Mouse (Mus musculus) myocyte (in vitro differentiated cells): ENCODE results near the gene Grid2. TPM values are rescaled to one million over a fixed set of nuclear protein-coding genes. Genes with fewer than 3 reads are reported as not detected.

Experiments used
- H3K27me3 ChIP-seq: one replicate; pipeline ENCODE4 v1.6.1; 2011; ENCODE audit not compliant: control insufficient read depth, insufficient read depth, insufficient read length
- H3K36me3 ChIP-seq: one replicate; pipeline ENCODE4 v1.6.1; 2011; ENCODE audit not compliant: control insufficient read depth, insufficient read depth
- H3K4me2 ChIP-seq: one replicate; pipeline ENCODE4 v1.6.1; 2011; ENCODE audit warnings: low read depth, control low read depth
- H3K4me3 ChIP-seq: one replicate; pipeline ENCODE4 v1.5.1; 2011; ENCODE audit warnings: mild to moderate bottlenecking, control low read depth, moderate library complexity
- H3K79me2 ChIP-seq: one replicate; pipeline ENCODE4 v1.6.1; 2011; ENCODE audit not compliant: control insufficient read depth, insufficient read depth
- H3ac ChIP-seq: one replicate; pipeline ENCODE4 v1.6.1; 2011; ENCODE audit not compliant: control insufficient read depth, insufficient read length
- CEBPB ChIP-seq: IDR thresholded peaks from 2 replicates; pipeline ENCODE4 v1.6.1; 2011; ENCODE audit warnings: mild to moderate bottlenecking, moderate library complexity; ENCODE audit not compliant: poor library complexity, insufficient read depth, severe bottlenecking
- E2F4 ChIP-seq: IDR thresholded peaks from one replicate; pipeline ENCODE4 v1.6.1; 2011; ENCODE audit warnings: mild to moderate bottlenecking, control low read depth, moderate library complexity; ENCODE audit not compliant: insufficient read depth
- MAX ChIP-seq: IDR thresholded peaks from one replicate; pipeline ENCODE4 v1.6.1; 2011; ENCODE audit warnings: low read depth, mild to moderate bottlenecking, control low read depth
- MYOD1 ChIP-seq, 3 experiments: IDR thresholded peaks; one replicate each; pipeline ENCODE4 v1.6.1; 2011; ENCODE audit warnings: control low read depth in 2 of 3, low read depth in 2 of 3, mild to moderate bottlenecking in 2 of 3, moderate library complexity in 1 of 3; ENCODE audit not compliant: insufficient read length in 2 of 3, control insufficient read depth in 1 of 3
- MYOG ChIP-seq, 3 experiments: IDR thresholded peaks; one replicate each; pipeline ENCODE4 v1.6.1; 2011; ENCODE audit warnings: control low read depth in 2 of 3, low read depth in 2 of 3, mild to moderate bottlenecking in 2 of 3; ENCODE audit not compliant: insufficient read length in 2 of 3, control insufficient read depth in 1 of 3, insufficient read depth in 1 of 3
- POLR2A ChIP-seq: IDR thresholded peaks from one replicate; pipeline ENCODE4 v1.6.1; 2011; ENCODE audit warnings: low read depth, mild to moderate bottlenecking, control low read depth, moderate library complexity; ENCODE audit not compliant: insufficient read length
- POLR2AphosphoS2 ChIP-seq: IDR thresholded peaks from one replicate; pipeline ENCODE4 v1.6.1; 2011; ENCODE audit warnings: low read depth, control low read depth; ENCODE audit not compliant: insufficient read length
- REST ChIP-seq: IDR thresholded peaks from one replicate; pipeline ENCODE4 v1.6.1; 2011; ENCODE audit warnings: mild to moderate bottlenecking, control low read depth, moderate library complexity; ENCODE audit not compliant: insufficient read depth, insufficient read length
- SRF ChIP-seq: IDR thresholded peaks from one replicate; pipeline ENCODE4 v1.6.1; 2011; ENCODE audit warnings: low read depth; ENCODE audit not compliant: control insufficient read depth, insufficient read length
- TCF12 ChIP-seq: IDR thresholded peaks from one replicate; pipeline ENCODE4 v1.6.1; 2011; ENCODE audit warnings: mild to moderate bottlenecking, control low read depth; ENCODE audit not compliant: poor library complexity, insufficient read depth, severe bottlenecking
- TCF3 ChIP-seq: IDR thresholded peaks from one replicate; pipeline ENCODE4 v1.6.1; 2011; ENCODE audit warnings: low read depth, control low read depth; ENCODE audit not compliant: insufficient read length
- USF1 ChIP-seq: IDR thresholded peaks from one replicate; pipeline ENCODE4 v1.6.1; 2011; ENCODE audit warnings: low read depth, mild to moderate bottlenecking, control low read depth, moderate library complexity
- polyA plus RNA-seq: library from polyadenylated mRNA; unstranded; fragments of >200 nt; fragmentation: generic; extraction: Trizol; gene quantifications from one replicate; pipeline ENCODE4 v1.2.1, GENCODE M21; 2012; ENCODE audit warnings: missing spikeins

Grid2 gene
- polyA plus RNA-seq, 1 experiment, result not detected

DNA sequence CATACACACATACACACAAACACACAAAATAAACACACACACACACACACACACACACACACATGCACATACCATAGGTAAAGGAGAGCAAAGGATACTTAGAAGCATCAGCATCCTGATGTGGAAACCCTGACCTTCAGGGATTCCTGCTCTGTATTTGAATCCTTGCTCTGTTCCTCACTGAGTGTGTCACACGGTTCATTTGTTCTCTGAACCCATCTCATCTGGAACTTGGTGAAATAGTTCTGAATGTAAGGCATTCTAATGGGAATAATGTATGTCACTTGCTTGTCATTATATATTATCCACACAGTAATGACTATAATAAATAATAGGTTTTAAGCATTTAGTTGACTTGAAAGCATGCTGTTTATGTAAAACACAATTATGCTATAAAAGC is 1173.2 kb downstream of the Grid2 start:
- no peaks in the 10 kb centered on the region for H3K27me3 ChIP-seq

DNA sequence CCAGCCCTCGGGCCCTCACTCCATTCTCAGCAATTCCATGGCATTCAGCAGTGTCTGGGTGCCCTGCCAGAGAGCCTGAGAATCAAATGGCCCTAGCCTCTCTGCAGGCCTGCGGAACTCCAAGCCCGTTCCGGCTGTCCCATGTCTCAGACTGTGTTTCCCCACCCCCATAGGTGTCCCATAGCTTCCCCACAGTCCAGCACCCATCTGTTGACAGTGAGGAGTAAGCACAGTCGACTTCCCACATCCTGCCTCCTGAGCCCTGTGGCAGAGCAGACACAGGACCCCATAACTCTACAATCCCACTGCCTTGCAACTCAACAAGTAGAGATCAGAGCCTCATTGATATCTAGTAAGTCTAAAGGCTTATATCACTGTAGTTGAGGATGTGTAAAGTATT is 1192.5 kb downstream of the Grid2 start:
- H3K4me2 ChIP-seq, result no peak overlapping the region
- H3K36me3 ChIP-seq, result no peaks in the 10 kb centered on the region
- H3K79me2 ChIP-seq, result no peaks in the 10 kb centered on the region
- H3ac ChIP-seq, result no peak overlapping the region
- no peak overlapping the region for H3K4me3 ChIP-seq
- TF ChIP-seq SRF, result no peak
- TF ChIP-seq REST, result no peak
- no peak for TF ChIP-seq CEBPB
- TF ChIP-seq MAX, result no peak
- no peak for TF ChIP-seq E2F4
- TF ChIP-seq POLR2A, result no peak
- no peak for TF ChIP-seq POLR2AphosphoS2
- TF ChIP-seq USF1, result no peak
- no peak for TF ChIP-seq TCF3
- no peak for TF ChIP-seq MYOG (IDR thresholded peaks at IDR 0.05; ENCODE audit: control insufficient read depth in 1 of 3, insufficient read depth in 1 of 3, insufficient read length in 2 of 3, low read depth in 2 of 3)
- TF ChIP-seq MYOD1 (IDR thresholded peaks at IDR 0.05; ENCODE audit: control insufficient read depth in 1 of 3, insufficient read length in 2 of 3, low read depth in 2 of 3), result no peak
- no peak for TF ChIP-seq TCF12
- H3K27me3 ChIP-seq, result no peaks in the 10 kb centered on the region

More for the DNA sequence above, 1173.2 kb downstream of the Grid2 start:
- Histone ChIP-seq H3K79me2 (no peaks in the 10 kb centered on the region), H3K4me3 (no peak overlapping the region), H3K4me2 (no peak overlapping the region), H3K36me3 (no peaks in the 10 kb centered on the region), H3ac (no peak overlapping the region)
- TF ChIP-seq POLR2AphosphoS2 (no peak), MYOG (IDR thresholded peaks at IDR 0.05; ENCODE audit: control insufficient read depth in 1 of 3, insufficient read depth in 1 of 3, insufficient read length in 2 of 3, low read depth in 2 of 3) (no peak), REST (no peak), MYOD1 (IDR thresholded peaks at IDR 0.05; ENCODE audit: control insufficient read depth in 1 of 3, insufficient read length in 2 of 3, low read depth in 2 of 3) (no peak), TCF3 (no peak), E2F4 (no peak), MAX (no peak), SRF (no peak), TCF12 (no peak)

DNA sequence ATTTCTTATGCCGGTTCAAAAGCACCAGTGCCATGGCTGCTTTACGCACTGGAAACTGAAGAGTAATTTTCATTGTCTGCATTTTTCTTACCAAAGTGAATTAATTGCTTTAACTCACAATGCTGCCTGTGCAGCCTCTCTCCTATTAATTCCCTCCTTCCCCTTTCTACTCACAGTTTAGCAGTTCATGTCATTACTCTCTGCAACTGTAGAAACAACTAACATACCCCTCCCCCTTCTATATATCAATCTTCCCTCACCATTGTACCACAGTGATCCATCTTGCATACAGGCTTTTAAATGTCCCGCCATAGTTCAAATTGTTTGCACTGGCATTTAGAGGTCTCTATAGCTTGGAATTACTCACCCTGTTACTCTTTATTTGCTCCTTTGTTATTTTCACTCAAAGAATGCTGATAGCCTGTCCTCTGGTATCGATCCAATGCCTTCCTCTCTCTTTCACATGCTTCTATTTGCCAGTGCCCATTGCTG is 1193.2 kb downstream of the Grid2 start:
- H3K4me2 ChIP-seq, result no peak overlapping the region
- H3K79me2 ChIP-seq, result no peaks in the 10 kb centered on the region
- H3K36me3 ChIP-seq, result no peaks in the 10 kb centered on the region
- H3ac ChIP-seq, result no peak overlapping the region
- H3K4me3 ChIP-seq, result no peak overlapping the region
- no peak for TF ChIP-seq TCF12
- no peak for TF ChIP-seq E2F4
- no peak for TF ChIP-seq MAX
- no peak for TF ChIP-seq CEBPB
- no peak for TF ChIP-seq POLR2AphosphoS2
- TF ChIP-seq REST, result no peak
- no peak for TF ChIP-seq MYOG (IDR thresholded peaks at IDR 0.05; ENCODE audit: control insufficient read depth in 1 of 3, insufficient read depth in 1 of 3, insufficient read length in 2 of 3, low read depth in 2 of 3)
- no peak for TF ChIP-seq POLR2A
- H3K27me3 ChIP-seq, result no peaks in the 10 kb centered on the region

DNA sequence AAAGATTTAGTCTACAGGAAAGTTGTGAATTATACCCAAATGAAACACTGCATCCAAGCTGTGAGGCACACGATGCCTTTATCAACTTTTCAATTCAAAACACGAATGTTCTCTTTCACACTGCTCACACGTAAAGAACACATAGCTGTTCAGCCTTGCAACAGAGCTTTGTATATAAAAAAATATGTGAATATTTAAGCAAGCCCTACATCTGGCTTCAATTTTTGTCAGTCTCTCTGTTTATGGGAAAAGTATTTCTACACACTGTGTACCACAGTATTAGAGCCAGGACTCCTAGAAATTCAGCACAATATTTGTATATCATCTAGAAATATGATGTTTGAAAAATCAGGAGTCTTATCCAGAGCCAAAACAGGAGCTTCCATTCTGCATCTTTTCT is 1195.1 kb downstream of the Grid2 start:
- no peak overlapping the region for H3K4me2 ChIP-seq
- TF ChIP-seq POLR2AphosphoS2 (no peak), TCF12 (no peak), REST (no peak), SRF (no peak), E2F4 (no peak), MAX (no peak), POLR2A (no peak), MYOD1 (IDR thresholded peaks at IDR 0.05; ENCODE audit: control insufficient read depth in 1 of 3, insufficient read length in 2 of 3, low read depth in 2 of 3) (no peak), MYOG (IDR thresholded peaks at IDR 0.05; ENCODE audit: control insufficient read depth in 1 of 3, insufficient read depth in 1 of 3, insufficient read length in 2 of 3, low read depth in 2 of 3) (no peak), USF1 (no peak), TCF3 (no peak), CEBPB (no peak)
- H3K36me3 ChIP-seq, result no peaks in the 10 kb centered on the region

More for the DNA sequence above, 1195.1 kb downstream of the Grid2 start:
- Histone ChIP-seq H3ac (no peak overlapping the region), H3K27me3 (no peaks in the 10 kb centered on the region), H3K79me2 (no peaks in the 10 kb centered on the region), H3K4me3 (no peak overlapping the region)
